Mouse (Mus musculus): Measurements from ENCODE around the gene Pnldc1. TPM values are rescaled to one million over a fixed set of nuclear protein-coding genes. Genes with fewer than 3 reads are reported as not detected.

Pnldc1 gene
- polyA plus RNA-seq, 1 experiment from 2014 or later = 2.2 TPM

DNA sequence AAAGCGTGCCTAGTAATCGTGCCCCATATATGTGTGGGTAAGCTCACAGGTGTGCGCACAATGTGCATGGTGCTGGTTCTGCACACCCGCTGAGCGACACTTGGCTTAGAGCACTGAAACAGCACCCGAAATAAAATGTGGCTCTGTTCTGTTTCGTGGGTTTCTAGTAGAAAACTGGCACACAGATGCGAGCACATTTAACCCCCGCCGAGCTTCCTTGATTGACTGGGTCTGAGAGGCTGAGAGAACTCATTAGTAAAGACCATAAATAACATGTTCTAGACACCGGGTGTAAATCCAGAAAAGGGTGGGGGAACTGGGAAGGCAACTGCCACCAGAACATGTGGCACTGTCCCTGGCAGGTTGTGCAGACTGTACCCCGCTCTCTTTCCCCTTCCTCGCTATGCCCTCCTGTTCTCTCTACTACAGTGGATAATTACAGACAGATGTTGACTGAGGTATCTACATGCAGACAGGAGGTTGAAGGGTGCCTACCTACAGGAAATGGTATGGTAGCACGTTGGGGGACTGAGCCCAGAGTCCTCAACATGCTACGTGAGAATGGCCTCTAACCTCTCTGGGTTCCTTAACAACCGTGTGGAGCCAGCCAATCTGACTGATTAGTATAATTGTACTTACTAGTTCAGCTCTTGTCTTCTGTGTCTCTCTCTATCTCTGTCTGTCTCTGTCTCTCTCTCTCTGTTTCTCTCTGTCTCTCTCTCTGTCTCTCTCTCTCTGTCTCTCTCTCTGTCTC, 37.6 kb downstream of the Pnldc1 start:
- Histone ChIP-seq H3K27me3 (no peaks in the 10 kb centered on the region), H3K36me3 (no peaks in the 10 kb centered on the region), H3K9ac (replicated peaks) (no peak overlapping the region), H3K27ac (replicated peaks) (no peak overlapping the region), H3K4me1 (no peaks in the 10 kb centered on the region), H3K4me3 (no peak overlapping the region), H3K4me2 (replicated peaks) (no peak overlapping the region), H3K9me3 (no peaks in the 10 kb centered on the region)
- WGBS = 68% methylated on average over 16 of the region's 16 CpGs
- no peak for ATAC-seq (replicated peaks)

DNA sequence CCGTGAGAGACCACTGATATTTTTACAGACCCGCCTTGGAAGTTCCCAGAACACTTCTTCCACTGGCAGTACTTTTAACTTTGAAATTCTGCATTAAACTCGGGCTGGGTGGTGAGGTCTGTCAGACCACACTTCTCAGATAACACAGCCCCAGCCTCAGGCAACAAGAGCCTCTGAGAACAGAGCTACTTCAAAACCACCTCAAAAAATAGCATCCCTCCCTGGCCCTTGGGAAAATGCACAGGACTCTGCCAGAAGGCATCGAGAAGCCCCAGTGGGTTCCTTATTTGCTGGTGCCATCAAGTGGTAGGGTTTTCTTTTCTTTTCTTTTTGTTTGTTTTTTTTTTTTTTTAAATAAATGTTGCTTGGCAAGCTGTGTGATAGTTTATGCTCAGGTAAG, 41.4 kb downstream of the Pnldc1 start:
- Histone ChIP-seq H3K27ac (replicated peaks) (no peak overlapping the region), H3K36me3 (no peaks in the 10 kb centered on the region), H3K27me3 (no peaks in the 10 kb centered on the region), H3K9ac (replicated peaks) (no peak overlapping the region), H3K9me3 (no peaks in the 10 kb centered on the region), H3K4me3 (no peak overlapping the region), H3K4me2 (replicated peaks) (no peak overlapping the region), H3K4me1 (no peaks in the 10 kb centered on the region)
- WGBS = 49% methylated on average over 4 of the region's 4 CpGs
- ATAC-seq (replicated peaks) = no peak

GRCm38 (mm10) chr17:12868043-12868442, 42.0 kb downstream of the Pnldc1 start, which contains the start of gene Mas1:
Gene Mas1, minus strand, starts transcription at chr17:12868143.
- H3K27me3 ChIP-seq = no peaks in the 10 kb centered on the region
- H3K4me1 ChIP-seq = no peaks in the 10 kb centered on the region
- no peak within 1 kb of the TSS for H3K27ac ChIP-seq (replicated peaks)
- no peak for ATAC-seq (replicated peaks)
- no peak within 1 kb of the TSS for H3K4me2 ChIP-seq (replicated peaks)
- H3K36me3 ChIP-seq = no peaks in the 10 kb centered on the region
- no peaks in the 10 kb centered on the region for H3K9me3 ChIP-seq
- 66% methylated on average over 2 of the region's 2 CpGs for WGBS
- H3K4me3 ChIP-seq = no peak within 1 kb of the TSS
- no peak within 1 kb of the TSS for H3K9ac ChIP-seq (replicated peaks)

DNA sequence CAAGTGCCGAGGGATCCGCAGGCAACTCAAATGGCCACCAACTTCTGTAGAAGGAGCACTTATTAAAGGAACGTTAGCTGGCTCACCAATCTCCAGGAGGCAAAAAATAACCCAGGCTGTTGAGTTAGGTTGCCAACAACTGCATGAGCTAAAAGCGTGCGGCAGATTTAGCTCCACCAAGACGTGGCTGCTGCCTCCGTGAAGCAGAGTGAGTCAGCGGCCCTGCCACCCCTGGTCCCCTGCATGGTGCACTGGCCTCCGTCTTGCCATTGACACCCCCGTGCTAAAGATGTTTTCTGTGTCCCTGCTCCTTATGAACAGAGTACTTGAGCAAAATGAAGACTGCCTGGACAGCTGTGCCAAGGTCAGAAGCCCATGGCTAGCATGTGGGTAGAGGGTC, 43.2 kb downstream of the Pnldc1 start:
- H3K36me3 ChIP-seq = no peaks in the 10 kb centered on the region
- no peaks in the 10 kb centered on the region for H3K27me3 ChIP-seq
- WGBS = 76% methylated on average over 10 of the region's 10 CpGs
- H3K4me3 ChIP-seq = no peak overlapping the region
- no peaks in the 10 kb centered on the region for H3K9me3 ChIP-seq
- no peak for ATAC-seq (replicated peaks)
- H3K4me2 ChIP-seq (replicated peaks) = no peak overlapping the region
- H3K4me1 ChIP-seq = no peaks in the 10 kb centered on the region
- H3K9ac ChIP-seq (replicated peaks) = no peak overlapping the region
- H3K27ac ChIP-seq (replicated peaks) = no peak overlapping the region

DNA sequence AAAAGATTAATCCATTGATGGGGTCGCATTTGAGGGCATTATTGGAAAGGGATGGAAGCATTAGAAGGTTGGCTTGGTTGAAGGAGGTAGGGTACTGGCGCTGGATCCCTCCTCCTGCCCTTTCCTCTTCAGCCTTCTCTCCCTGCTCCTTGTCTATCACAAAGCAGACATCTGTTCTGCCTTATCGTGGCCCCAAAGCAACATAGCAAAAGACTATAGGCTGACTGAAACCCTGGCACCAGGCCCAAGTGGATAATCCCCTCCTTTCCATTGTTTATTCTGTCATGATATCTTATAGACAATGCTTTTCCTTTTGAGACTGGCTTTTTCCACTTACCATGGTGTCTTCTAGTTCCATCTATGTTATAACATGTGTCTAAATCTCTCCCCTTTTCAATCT, 44.6 kb downstream of the Pnldc1 start:
- H3K27me3 ChIP-seq = no peaks in the 10 kb centered on the region
- H3K4me3 ChIP-seq = no peak overlapping the region
- no peaks in the 10 kb centered on the region for H3K4me1 ChIP-seq
- no peak overlapping the region for H3K4me2 ChIP-seq (replicated peaks)
- no peak overlapping the region for H3K27ac ChIP-seq (replicated peaks)
- no peaks in the 10 kb centered on the region for H3K9me3 ChIP-seq
- no peak for ATAC-seq (replicated peaks)
- WGBS = 51% methylated on average over 3 of the region's 3 CpGs
- no peaks in the 10 kb centered on the region for H3K36me3 ChIP-seq
- no peak overlapping the region for H3K9ac ChIP-seq (replicated peaks)

DNA sequence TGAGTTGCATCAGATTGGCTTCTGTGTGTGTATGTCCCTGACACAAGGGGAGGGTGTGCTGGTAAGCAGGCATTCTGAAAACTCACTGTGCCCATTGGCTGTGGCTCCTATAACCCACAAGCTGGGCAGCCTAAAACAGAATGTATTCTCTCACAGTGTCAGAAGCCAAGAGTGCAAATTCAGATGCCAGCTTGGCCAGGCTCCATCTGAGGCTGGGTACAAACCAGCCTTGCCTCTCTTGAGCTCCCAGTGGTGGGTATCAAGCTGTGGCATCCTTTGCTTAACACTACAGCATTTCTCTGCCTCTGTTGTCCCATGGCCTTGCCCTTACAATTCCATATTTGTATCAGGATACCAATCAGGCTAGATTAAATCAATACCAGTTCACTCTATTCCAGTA, 45.9 kb downstream of the Pnldc1 start:
- no peak for ATAC-seq (replicated peaks)
- Histone ChIP-seq H3K9ac (replicated peaks) (no peak overlapping the region), H3K9me3 (no peaks in the 10 kb centered on the region), H3K27ac (replicated peaks) (no peak overlapping the region), H3K27me3 (no peaks in the 10 kb centered on the region), H3K4me2 (replicated peaks) (no peak overlapping the region), H3K36me3 (no peaks in the 10 kb centered on the region), H3K4me3 (no peak overlapping the region), H3K4me1 (no peaks in the 10 kb centered on the region)

- Histone ChIP-seq H3K27me3 (no peaks in the 10 kb centered on the region), H3K4me1 (no peaks in the 10 kb centered on the region), H3K4me2 (replicated peaks) (no peak overlapping the region), H3K36me3 (no peaks in the 10 kb centered on the region), H3K4me3 (no peak overlapping the region), H3K9me3 (no peaks in the 10 kb centered on the region), H3K27ac (replicated peaks) (no peak overlapping the region), H3K9ac (replicated peaks) (no peak overlapping the region)
- no peak for ATAC-seq (replicated peaks)
- 82% methylated on average over 8 of the region's 8 CpGs for WGBS
Measured at GRCm38 (mm10) chr17:12859006-12859520, 51.0 kb downstream of the Pnldc1 start.

GRCm38 (mm10) chr17:12858072-12858471, 52.0 kb downstream of the Pnldc1 start:
- 38% methylated on average over 4 of the region's 4 CpGs for WGBS
- H3K27ac ChIP-seq (replicated peaks) = no peak overlapping the region
- ATAC-seq (replicated peaks) = no peak

DNA sequence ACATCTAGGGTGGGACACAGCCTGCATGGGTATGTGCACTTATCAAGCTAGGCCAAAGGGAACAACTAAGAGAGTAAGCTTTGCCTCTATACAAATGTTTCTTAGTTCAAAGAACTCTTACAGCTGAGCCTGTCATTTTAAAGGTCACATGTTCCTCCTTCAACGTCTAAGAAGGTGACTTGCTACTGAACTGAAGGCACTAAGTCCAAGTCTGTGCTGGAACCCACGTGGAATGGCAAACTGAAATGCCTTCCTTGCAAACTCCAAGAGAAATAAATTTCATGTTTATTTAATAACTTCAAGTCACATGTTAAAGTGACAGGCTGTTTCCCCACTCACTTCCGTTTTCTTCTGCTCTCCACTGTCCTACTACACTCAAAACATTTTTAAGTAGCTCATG, 52.6 kb downstream of the Pnldc1 start:
- no peaks in the 10 kb centered on the region for H3K27me3 ChIP-seq
- no peak overlapping the region for H3K4me2 ChIP-seq (replicated peaks)
- no peak for ATAC-seq (replicated peaks)
- H3K9me3 ChIP-seq = no peaks in the 10 kb centered on the region
- H3K9ac ChIP-seq (replicated peaks) = no peak overlapping the region
- WGBS = 64% methylated on average over 3 of the region's 3 CpGs
- H3K36me3 ChIP-seq = no peaks in the 10 kb centered on the region
- no peak overlapping the region for H3K27ac ChIP-seq (replicated peaks)
- no peaks in the 10 kb centered on the region for H3K4me1 ChIP-seq
- no peak overlapping the region for H3K4me3 ChIP-seq

More at GRCm38 (mm10) chr17:12858072-12858471, 52.0 kb downstream of the Pnldc1 start:
- H3K4me2 ChIP-seq (replicated peaks) = no peak overlapping the region
- H3K9me3 ChIP-seq = no peaks in the 10 kb centered on the region
- no peaks in the 10 kb centered on the region for H3K27me3 ChIP-seq
- H3K4me1 ChIP-seq = no peaks in the 10 kb centered on the region
- no peak overlapping the region for H3K4me3 ChIP-seq
- no peak overlapping the region for H3K9ac ChIP-seq (replicated peaks)
- H3K36me3 ChIP-seq = no peaks in the 10 kb centered on the region

- 93% methylated on average over 11 of the region's 11 CpGs for WGBS
- H3K9ac ChIP-seq (replicated peaks) = no peak overlapping the region
- no peak overlapping the region for H3K4me3 ChIP-seq
- ATAC-seq (replicated peaks) = no peak
- no peaks in the 10 kb centered on the region for H3K4me1 ChIP-seq
- no peak overlapping the region for H3K4me2 ChIP-seq (replicated peaks)
- no peaks in the 10 kb centered on the region for H3K27me3 ChIP-seq
- no peak overlapping the region for H3K27ac ChIP-seq (replicated peaks)
- no peaks in the 10 kb centered on the region for H3K36me3 ChIP-seq
- no peaks in the 10 kb centered on the region for H3K9me3 ChIP-seq
Measured at GRCm38 (mm10) chr17:12854386-12854785, 55.6 kb downstream of the Pnldc1 start.

GRCm38 (mm10) chr17:12853821-12854220, 56.2 kb downstream of the Pnldc1 start:
- no peak overlapping the region for H3K9ac ChIP-seq (replicated peaks)
- no peaks in the 10 kb centered on the region for H3K4me1 ChIP-seq
- H3K36me3 ChIP-seq = no peaks in the 10 kb centered on the region
- no peaks in the 10 kb centered on the region for H3K27me3 ChIP-seq
- no peaks in the 10 kb centered on the region for H3K9me3 ChIP-seq
- no peak overlapping the region for H3K27ac ChIP-seq (replicated peaks)
- H3K4me3 ChIP-seq = no peak overlapping the region
- no peak for ATAC-seq (replicated peaks)
- no peak overlapping the region for H3K4me2 ChIP-seq (replicated peaks)
- WGBS = 70% methylated on average over 2 of the region's 2 CpGs

DNA sequence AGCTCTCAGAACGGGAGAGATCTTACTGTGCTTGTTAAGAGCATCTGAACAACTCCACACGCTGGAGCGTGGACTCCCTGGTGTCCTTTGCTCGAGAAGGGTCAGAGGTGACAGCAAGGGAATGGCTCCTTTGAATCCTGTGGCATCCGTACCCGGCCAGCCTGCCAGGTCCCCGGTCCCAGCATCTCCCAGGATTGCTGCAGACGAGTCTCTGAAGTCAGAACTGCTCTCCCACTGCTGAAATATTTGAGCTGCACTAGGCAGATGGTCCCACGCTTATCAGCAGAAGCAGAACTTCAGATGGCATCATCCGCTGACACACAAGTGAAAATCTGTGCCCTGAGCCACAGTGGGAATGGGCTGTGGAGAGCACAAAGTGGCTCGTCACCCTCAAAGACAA, 58.3 kb downstream of the Pnldc1 start:
- H3K27ac ChIP-seq (replicated peaks) = no peak overlapping the region
- no peaks in the 10 kb centered on the region for H3K4me1 ChIP-seq
- ATAC-seq (replicated peaks) = no peak
- no peaks in the 10 kb centered on the region for H3K36me3 ChIP-seq
- H3K27me3 ChIP-seq = no peaks in the 10 kb centered on the region
- H3K4me2 ChIP-seq (replicated peaks) = no peak overlapping the region
- H3K9me3 ChIP-seq = no peaks in the 10 kb centered on the region
- H3K9ac ChIP-seq (replicated peaks) = no peak overlapping the region
- 71% methylated on average over 11 of the region's 11 CpGs for WGBS
- H3K4me3 ChIP-seq = no peak overlapping the region

Data from forebrain, embryonic 15.5 days (tissue).